Mouse (Mus musculus) small intestine, adult 2 months (tissue): ENCODE results near the gene Srxn1.

ENCODE experiments used
- CTCF ChIP-seq: fragments of 200-500 bp; IDR thresholded peaks from 2 replicates; pipeline ENCODE4 v1.5.1; 2012; ENCODE audit warnings: low read depth, mild to moderate bottlenecking, control low read depth, inconsistent platforms, low read length, moderate library complexity, mixed read lengths; ENCODE audit not compliant: insufficient replicate concordance, insufficient read length; ENCODE audit errors: extremely low read depth
- POLR2A ChIP-seq: fragments of 200-500 bp; IDR thresholded peaks from 2 replicates; pipeline ENCODE4 v1.6.1; 2012; ENCODE audit warnings: low read depth, mild to moderate bottlenecking, control low read depth, inconsistent platforms, low read length, moderate library complexity

DNA sequence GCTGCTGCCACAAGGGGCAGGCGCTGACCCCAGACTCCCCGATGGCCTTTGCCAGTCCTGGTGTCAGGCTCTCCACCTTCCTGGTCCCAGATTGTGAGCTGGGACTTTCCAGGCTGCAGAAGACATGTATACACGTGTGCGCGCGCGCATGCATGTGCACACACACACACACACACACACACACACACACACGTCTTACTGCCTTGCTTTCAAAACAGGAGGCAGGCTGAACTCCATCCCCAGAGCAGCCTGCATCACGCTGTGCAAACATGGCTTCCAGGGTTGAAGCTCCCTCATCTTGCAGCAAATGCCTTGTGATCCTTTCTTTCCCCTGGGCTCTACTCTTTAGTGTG is 35.9 kb upstream of the Srxn1 start:
- no peak for TF ChIP-seq CTCF
- TF ChIP-seq POLR2A, result no peak
